Mouse (Mus musculus) limb, embryonic 10.5 days (tissue): ENCODE results near the gene Kcnq2. TPM values are rescaled to one million over a fixed set of nuclear protein-coding genes. Genes with fewer than 3 reads are reported as not detected.

ENCODE experiments used
- DNase-seq: peaks from one replicate; pipeline ENCODE4 v3.0.0-alpha.2; 2017; ENCODE audit warnings: low spot score
- H3K27ac ChIP-seq: fragments of 300-500 bp; sonication (generic); 2 replicates; pipeline ENCODE4 v1.5.1; 2016; ENCODE audit warnings: mild to moderate bottlenecking
- H3K27me3 ChIP-seq: fragments of 300-500 bp; sonication (generic); 2 replicates; pipeline ENCODE4 v1.6.1; 2016; ENCODE audit warnings: low read depth, mild to moderate bottlenecking; ENCODE audit not compliant: poor library complexity, severe bottlenecking
- H3K36me3 ChIP-seq: fragments of 300-500 bp; sonication (generic); 2 replicates; pipeline ENCODE4 v1.6.1; 2016; ENCODE audit warnings: mild to moderate bottlenecking, moderate library complexity
- H3K4me1 ChIP-seq: fragments of 300-500 bp; sonication (generic); 2 replicates; pipeline ENCODE4 v1.6.1; 2016
- H3K4me3 ChIP-seq: fragments of 300-500 bp; sonication (generic); 2 replicates; pipeline ENCODE4 v1.5.1; 2016; ENCODE audit warnings: mild to moderate bottlenecking, moderate library complexity
- H3K9me3 ChIP-seq: fragments of 300-500 bp; sonication (generic); replicated peaks from 2 replicates; pipeline ENCODE4 v1.6.1; 2016; ENCODE audit warnings: mild to moderate bottlenecking
- WGBS: fragments of 180-500 bp; shearing (Covaris S2); methylation state at CpG from one replicate; pipeline ENCODE4 v1.1.7; 2016; 5-methylcytosine and 5-hydroxymethylcytosine counted together
- polyA plus RNA-seq: library from polyadenylated mRNA; unstranded; fragments of >200 nt; fragmentation: Nextera tagmentation; extraction: Ambion mirVana; gene quantifications from 2 replicates; pipeline ENCODE4 v1.2.1, GENCODE M21; 2016

The Kcnq2 gene
- polyA plus RNA-seq = 0.10 and 0.20 TPM in 2 replicates

GRCm38 (mm10) chr2:181134591-181135445 lies at the start of gene Kcnq2:
Gene Kcnq2, minus strand, starts transcription at chr2:181135300.
- peak; percentile 50 for DNase-seq
- H3K27ac ChIP-seq = no peak within 1 kb of the TSS; the same call in 1 of the 2 replicates
- under 1% methylated on average over 104 of the region's 104 CpGs for whole genome bisulfite sequencing
- H3K27me3 ChIP-seq = peaks cover 70% of the 10 kb centered on the region
- H3K9me3 ChIP-seq = no peaks in the 10 kb centered on the region
- H3K4me3 ChIP-seq = peak within 1 kb of the TSS; percentile 61
- H3K36me3 ChIP-seq = no peaks in the 10 kb centered on the region
- peaks cover 15% of the 10 kb centered on the region for H3K4me1 ChIP-seq

GRCm38 (mm10) chr2:181180898-181181297 lies 45.8 kb upstream of the Kcnq2 start:
- WGBS = 79% methylated on average over 6 of the region's 6 CpGs
- no peaks in the 10 kb centered on the region for H3K9me3 ChIP-seq
- no peaks in the 10 kb centered on the region for H3K27me3 ChIP-seq
- no peaks in the 10 kb centered on the region for H3K4me1 ChIP-seq
- DNase-seq = no peak
- H3K36me3 ChIP-seq = no peaks in the 10 kb centered on the region
- H3K4me3 ChIP-seq = no peak overlapping the region
- no peak overlapping the region for H3K27ac ChIP-seq

GRCm38 (mm10) chr2:181178471-181178870 lies 43.4 kb upstream of the Kcnq2 start:
- Histone ChIP-seq H3K4me1 (no peaks in the 10 kb centered on the region), H3K27me3 (no peaks in the 10 kb centered on the region), H3K4me3 (no peak overlapping the region), H3K9me3 (no peaks in the 10 kb centered on the region), H3K27ac (no peak overlapping the region), H3K36me3 (no peaks in the 10 kb centered on the region)
- WGBS = 88% methylated on average over 5 of the region's 5 CpGs
- DNase-seq = no peak

GRCm38 (mm10) chr2:181178015-181178414 lies 42.9 kb upstream of the Kcnq2 start:
- Histone ChIP-seq H3K9me3 (no peaks in the 10 kb centered on the region), H3K4me1 (no peaks in the 10 kb centered on the region), H3K36me3 (no peaks in the 10 kb centered on the region), H3K27me3 (no peaks in the 10 kb centered on the region), H3K27ac (no peak overlapping the region), H3K4me3 (no peak overlapping the region)
- no peak for DNase-seq
- 81% methylated on average over 3 of the region's 3 CpGs for WGBS

GRCm38 (mm10) chr2:181174646-181175045 lies 39.5 kb upstream of the Kcnq2 start:
- Histone ChIP-seq H3K4me1 (no peaks in the 10 kb centered on the region), H3K27me3 (no peaks in the 10 kb centered on the region), H3K4me3 (no peak overlapping the region), H3K36me3 (no peaks in the 10 kb centered on the region), H3K27ac (no peak overlapping the region), H3K9me3 (no peaks in the 10 kb centered on the region)
- 86% methylated on average over 3 of the region's 3 CpGs for WGBS
- DNase-seq = no peak

- Histone ChIP-seq H3K9me3 (no peaks in the 10 kb centered on the region), H3K4me1 (no peaks in the 10 kb centered on the region), H3K4me3 (no peak overlapping the region), H3K27ac (no peak overlapping the region), H3K27me3 (peaks cover 9% of the 10 kb centered on the region; the same call in 1 of the 2 replicates), H3K36me3 (no peaks in the 10 kb centered on the region)
- WGBS = 97% methylated on average over 5 of the region's 5 CpGs
- DNase-seq = no peak
These were observed 31.4 kb upstream of the Kcnq2 start for GRCm38 (mm10) chr2:181166469-181166868.

- no peak overlapping the region for H3K27ac ChIP-seq
- H3K4me3 ChIP-seq = no peak overlapping the region
- DNase-seq = no peak
- no peaks in the 10 kb centered on the region for H3K9me3 ChIP-seq
- H3K36me3 ChIP-seq = no peaks in the 10 kb centered on the region
- 83% methylated on average over 4 of the region's 4 CpGs for WGBS
- H3K27me3 ChIP-seq = peaks cover 49% of the 10 kb centered on the region
- H3K4me1 ChIP-seq = peaks cover 18% of the 10 kb centered on the region
These were observed 25.7 kb upstream of the Kcnq2 start for GRCm38 (mm10) chr2:181160821-181161220.

- peaks cover 53% of the 10 kb centered on the region for H3K27me3 ChIP-seq
- H3K36me3 ChIP-seq = no peaks in the 10 kb centered on the region
- no peaks in the 10 kb centered on the region for H3K9me3 ChIP-seq
- H3K4me3 ChIP-seq = no peak overlapping the region
- H3K4me1 ChIP-seq = peaks cover 18% of the 10 kb centered on the region
- DNase-seq = no peak
- 4% methylated on average over 2 of the region's 2 CpGs for WGBS
- no peak overlapping the region for H3K27ac ChIP-seq
These were observed 24.7 kb upstream of the Kcnq2 start for GRCm38 (mm10) chr2:181159771-181160170.

- peaks cover 59% of the 10 kb centered on the region for H3K27me3 ChIP-seq
- 60% methylated on average over 7 of the region's 7 CpGs for WGBS
- no peak overlapping the region for H3K27ac ChIP-seq
These were observed 24.0 kb upstream of the Kcnq2 start for GRCm38 (mm10) chr2:181159091-181159514.

GRCm38 (mm10) chr2:181158471-181158870 lies 23.4 kb upstream of the Kcnq2 start:
- Histone ChIP-seq H3K9me3 (no peaks in the 10 kb centered on the region), H3K4me1 (peaks cover 18% of the 10 kb centered on the region), H3K4me3 (no peak overlapping the region), H3K27ac (no peak overlapping the region), H3K36me3 (no peaks in the 10 kb centered on the region), H3K27me3 (peaks cover 66% of the 10 kb centered on the region)
- 92% methylated on average over 2 of the region's 2 CpGs for WGBS
- no peak for DNase-seq

More at GRCm38 (mm10) chr2:181159091-181159514, 24.0 kb upstream of the Kcnq2 start:
- H3K4me3 ChIP-seq = no peak overlapping the region
- H3K36me3 ChIP-seq = no peaks in the 10 kb centered on the region
- H3K9me3 ChIP-seq = no peaks in the 10 kb centered on the region
- peaks cover 18% of the 10 kb centered on the region for H3K4me1 ChIP-seq
- DNase-seq = no peak

GRCm38 (mm10) chr2:181157716-181158302 lies 22.7 kb upstream of the Kcnq2 start:
- peaks cover 18% of the 10 kb centered on the region for H3K4me1 ChIP-seq
- no peak for DNase-seq
- H3K27ac ChIP-seq = no peak overlapping the region
- H3K36me3 ChIP-seq = no peaks in the 10 kb centered on the region
- WGBS = 78% methylated on average over 6 of the region's 6 CpGs
- H3K4me3 ChIP-seq = no peak overlapping the region
- H3K9me3 ChIP-seq = no peaks in the 10 kb centered on the region
- H3K27me3 ChIP-seq = peaks cover 72% of the 10 kb centered on the region

GRCm38 (mm10) chr2:181157180-181157579 lies 22.1 kb upstream of the Kcnq2 start:
- no peak overlapping the region for H3K27ac ChIP-seq
- H3K9me3 ChIP-seq = no peaks in the 10 kb centered on the region
- H3K4me1 ChIP-seq = peaks cover 18% of the 10 kb centered on the region
- no peaks in the 10 kb centered on the region for H3K36me3 ChIP-seq
- 0 out of 2 replicates have a peak overlapping the region, but pooled peaks have one; percentile 42 for H3K4me3 ChIP-seq
- peaks cover 75% of the 10 kb centered on the region for H3K27me3 ChIP-seq
- WGBS = 78% methylated on average over 4 of the region's 4 CpGs
- no peak for DNase-seq
